Mouse (Mus musculus): ENCODE measurements around the gene Naa30.

Naa30 gene

DNA sequence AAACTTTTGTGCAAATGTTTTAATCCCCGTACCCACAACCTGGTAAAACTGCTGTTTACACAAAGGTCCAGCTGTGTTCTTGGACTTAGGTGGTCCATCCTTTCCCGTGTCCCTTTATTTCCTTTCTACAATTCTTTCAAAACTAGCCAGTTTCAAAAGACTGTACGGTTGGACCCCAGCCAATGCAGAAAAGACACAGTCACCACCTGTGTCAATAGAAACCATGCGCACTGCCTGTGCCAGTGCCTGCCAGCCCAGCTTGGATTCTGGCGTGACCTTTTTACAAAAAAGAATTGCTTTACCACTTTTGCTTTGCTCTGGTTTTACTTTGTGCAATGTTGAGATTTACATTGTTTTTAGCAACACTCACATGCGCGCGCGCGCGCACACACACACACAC lies 55.0 kb downstream of the Naa30 start:
- peak; percentile 9 for DNase-seq

DNA sequence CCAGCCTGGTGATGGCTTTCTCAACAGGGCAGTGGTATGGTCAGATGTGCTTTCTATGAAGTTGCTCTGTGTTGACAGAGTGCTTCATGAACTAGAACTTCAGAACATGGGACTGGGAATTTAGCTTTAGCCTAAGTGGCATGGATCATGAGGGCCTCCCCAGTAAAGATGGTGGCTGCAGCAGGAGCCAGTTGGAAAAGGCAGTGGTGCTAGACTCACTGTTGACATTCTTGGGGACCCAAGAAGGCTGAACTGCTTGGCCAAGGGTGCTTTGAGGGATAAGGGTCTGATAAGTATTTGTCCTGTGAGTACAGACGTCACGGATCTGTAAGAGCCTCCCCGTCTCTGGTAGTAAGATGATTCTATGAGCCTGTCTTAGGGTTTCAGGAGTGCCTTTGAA lies 59.8 kb downstream of the Naa30 start:
- no peak for DNase-seq

DNA sequence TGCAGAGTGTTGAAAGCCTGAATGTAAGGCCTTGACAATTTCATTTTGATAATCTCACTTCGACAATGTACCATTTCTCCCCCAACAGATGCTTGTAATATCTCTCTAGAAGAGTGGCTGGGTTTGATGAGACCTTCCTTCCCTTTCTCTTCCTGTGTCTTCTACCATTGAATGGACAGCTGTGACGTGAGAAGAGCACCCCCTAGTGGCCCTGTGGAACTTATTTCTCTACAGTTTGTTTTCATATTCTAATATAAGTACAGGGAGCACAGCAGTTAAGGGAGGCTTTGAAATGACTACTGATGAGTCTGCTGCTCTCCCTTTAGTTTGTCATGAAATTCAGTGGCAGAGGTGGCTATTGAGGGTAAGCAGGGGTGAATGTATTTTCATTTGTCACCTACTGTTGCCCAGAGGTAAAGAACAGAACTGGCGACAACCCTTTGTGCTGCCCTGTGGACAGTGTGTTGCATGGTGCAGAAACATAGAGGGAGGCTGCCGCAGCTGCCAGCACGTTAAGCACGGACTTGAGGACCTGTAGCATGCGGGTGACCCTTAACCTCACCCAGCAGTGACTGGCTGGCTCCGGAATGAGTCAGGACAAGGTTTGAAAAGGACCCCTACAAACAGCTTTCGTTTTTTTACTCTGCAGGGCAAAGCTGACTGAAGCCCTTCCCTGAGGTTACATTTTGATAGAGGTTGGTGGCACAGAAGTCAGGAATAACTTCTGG lies 62.9 kb downstream of the Naa30 start:
- peak; percentile 75 for DNase-seq

DNA sequence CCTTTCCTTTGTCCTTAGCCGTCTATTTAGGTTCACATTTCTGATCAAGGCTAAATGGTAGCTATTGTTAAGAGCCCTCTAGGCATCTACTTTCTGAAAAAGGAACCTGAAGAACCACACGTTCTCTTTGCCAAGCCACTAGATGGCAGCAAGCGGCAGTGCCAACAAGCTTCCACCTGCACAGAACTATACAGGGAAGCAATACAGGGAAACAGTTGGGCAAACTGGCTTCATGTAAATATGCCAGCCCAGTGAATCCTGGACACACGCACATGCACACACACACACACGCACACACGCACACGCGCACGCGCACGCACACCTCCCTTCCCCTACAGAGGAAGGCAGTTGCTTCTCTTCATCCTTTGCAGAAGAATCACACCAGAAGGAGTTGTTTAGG lies 66.2 kb downstream of the Naa30 start:
- peak; percentile 65 for DNase-seq
